Mouse (Mus musculus) Muller cell, postnatal 12 days (primary cell): ENCODE results near the gene Wnt1.
"Not testable (repeated sequence)": the region's sequence is repeated elsewhere in the genome, so short reads cannot be mapped to it uniquely, and the experiment has no call there.

ENCODE experiments used
- DNase-seq: peaks from one replicate; pipeline ENCODE4 v3.0.0-alpha.2; 2015; ENCODE audit errors: inconsistent ontology term

Gene Wnt1

DNA sequence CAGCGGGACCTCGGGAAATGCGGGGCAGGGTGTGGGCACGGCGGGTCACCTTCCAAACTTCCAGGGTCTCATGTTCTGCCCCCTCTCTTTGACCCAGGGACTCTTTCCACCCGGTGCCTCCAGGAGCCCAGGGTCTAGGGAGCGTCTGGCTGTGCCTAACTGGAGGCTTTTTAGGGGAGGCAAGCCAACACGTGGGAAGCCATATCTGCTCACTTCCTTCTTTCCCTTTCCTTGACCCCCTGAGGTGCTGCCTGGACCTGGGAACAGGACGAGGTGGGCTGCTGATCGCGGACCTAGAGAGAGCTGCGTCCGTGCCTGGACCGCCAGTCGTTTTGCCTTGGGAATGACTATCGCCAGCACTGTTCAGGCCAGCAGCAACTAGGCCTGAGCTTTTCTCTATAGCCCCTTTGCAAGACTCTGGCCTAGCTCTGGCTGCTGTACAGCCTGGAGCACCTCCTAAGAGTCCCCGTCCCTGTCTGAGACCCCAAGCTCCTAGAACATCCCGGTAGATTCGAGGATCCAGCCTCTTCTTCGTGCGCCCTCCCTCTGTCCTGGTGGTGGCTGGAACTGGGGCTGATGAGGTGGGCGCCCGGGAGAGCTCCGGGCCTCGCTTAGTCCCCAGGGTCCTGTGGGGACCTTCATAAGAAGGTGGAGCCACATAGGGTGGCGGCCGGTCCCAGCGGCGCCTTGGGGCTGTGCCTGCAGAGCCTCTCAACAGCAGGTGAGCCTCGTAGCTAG, 16.6 kb downstream of the Wnt1 start:
- DNase-seq = no peak

DNA sequence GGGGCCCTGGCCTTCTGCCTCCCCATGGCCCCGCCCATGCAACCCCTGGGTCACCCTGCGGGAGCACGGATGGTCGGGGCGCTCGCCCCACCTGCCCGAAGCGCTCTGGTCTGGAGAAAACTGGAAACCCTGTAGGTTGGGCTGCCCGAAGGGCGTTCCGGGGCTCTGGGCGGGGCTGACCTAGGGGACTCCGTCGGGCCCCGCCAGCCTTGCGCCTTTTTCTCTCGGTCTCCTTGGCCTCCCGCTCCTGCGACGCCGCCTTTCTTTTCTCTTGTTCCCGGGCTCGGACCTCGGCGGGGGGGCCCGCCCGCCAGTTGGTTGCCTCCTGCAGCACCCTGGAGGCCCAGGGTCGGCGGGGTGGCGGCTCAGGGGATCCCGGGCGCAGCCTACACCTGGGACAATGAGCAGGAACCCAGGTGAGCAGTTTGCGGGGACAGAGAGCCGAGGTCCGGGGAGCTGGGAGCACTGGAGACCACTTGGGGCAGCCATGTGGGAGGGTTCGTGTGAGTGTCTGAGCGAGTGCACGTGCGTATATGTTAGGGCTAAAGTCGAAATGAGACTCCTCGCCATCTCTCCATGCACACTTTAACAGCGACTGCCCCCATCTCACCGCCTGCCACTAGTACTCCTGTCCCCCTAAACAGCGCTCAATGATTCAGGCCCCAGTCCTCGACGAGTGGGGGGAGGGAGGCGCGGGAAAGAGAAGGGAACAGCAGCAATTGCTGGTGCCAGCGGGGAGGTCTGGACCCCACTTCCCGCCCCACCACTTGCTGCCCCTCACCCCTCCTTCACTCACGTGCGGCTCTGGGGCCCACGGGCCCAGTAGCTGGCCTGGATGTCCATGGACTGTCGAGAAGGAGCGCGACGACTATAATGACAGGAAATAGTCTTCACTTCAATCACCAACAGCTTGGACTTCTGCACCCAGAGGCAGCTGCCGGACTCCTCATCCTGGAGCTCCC, 17.4 kb downstream of the Wnt1 start:
- no peak for DNase-seq

DNA sequence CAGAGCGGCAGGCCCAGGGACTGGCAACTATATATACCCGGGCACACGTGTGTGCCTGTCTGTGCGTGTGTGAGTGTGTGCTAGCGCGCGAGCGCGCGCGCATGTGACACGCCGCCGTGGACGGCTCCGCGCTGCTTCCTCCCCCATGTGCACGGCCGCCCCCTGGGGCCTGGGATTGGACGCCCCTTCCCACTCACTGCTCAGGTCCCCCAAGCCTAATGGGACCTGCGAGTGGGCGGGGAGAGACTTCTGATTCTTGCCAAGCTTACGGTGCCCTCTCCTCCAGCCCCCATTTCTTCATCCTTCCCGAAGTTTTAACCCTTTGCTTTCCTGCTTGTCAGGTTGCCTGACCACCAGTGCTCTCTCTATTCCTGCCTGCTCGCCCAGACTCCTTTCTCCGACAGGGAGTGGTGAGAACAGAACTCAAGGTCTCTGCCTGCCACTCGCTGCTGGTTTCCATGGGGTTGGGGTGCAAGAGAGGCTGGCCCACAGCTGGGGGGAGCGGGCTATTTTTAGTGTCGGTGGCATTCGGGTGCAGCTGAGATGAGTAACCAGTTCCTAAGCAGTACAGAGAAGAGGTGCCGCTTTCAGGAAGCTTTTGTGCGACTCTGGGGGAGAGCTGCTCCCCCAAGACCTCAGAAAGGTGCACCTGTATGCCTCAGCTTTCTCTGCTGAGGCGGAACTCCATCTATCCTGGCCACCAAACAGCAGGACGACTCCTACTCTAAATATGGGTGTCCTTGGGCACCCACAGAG, 18.4 kb downstream of the Wnt1 start:
- no peak for DNase-seq

DNA sequence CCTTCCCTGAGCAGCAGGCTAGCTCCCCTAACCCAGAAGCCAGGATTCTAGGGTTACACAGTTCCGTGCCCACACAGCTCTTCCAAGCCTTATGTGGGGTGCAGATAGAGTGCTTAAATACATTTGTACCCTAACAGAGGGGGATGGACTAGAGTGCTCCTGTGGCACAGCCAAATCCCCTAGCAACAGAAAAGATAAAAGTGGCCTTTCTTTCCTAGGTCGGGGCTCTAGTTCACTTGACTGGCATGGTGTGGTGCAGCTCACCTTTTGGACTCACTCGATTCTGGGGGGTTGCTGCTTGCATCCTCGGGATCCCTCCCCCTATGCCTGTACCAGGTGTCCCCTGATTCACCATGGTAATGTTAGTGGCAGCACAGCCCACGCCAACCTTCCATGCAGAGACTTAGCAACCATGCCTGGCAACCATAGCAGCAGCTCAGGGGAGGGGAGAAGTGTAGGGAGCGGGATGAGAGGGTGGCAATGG, 19.0 kb downstream of the Wnt1 start:
- DNase-seq = no peak

DNA sequence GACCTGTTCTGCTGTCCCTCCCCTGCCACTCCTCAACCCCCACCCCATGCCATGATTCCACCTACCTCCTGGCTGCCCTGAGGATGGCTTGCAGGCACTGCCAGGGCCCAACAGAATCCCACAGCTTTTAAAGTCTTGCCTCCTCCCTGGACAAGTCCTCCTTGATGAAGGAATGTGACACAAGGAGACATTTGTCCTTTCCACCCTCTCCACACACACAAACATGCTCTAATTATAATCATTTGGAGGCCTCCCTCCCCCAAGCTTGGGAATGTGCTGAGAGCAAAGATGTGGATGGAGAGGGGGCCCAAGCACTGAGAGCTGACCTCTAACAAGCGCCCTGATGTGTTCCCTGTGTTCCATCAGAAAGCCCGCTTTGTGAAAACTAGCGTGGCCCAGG, 19.7 kb downstream of the Wnt1 start, which contains the start of gene Ddn:
Gene Ddn (minus strand): TSS at position 101 of the 400 bp plus-strand sequence.
- DNase-seq = no peak

DNA sequence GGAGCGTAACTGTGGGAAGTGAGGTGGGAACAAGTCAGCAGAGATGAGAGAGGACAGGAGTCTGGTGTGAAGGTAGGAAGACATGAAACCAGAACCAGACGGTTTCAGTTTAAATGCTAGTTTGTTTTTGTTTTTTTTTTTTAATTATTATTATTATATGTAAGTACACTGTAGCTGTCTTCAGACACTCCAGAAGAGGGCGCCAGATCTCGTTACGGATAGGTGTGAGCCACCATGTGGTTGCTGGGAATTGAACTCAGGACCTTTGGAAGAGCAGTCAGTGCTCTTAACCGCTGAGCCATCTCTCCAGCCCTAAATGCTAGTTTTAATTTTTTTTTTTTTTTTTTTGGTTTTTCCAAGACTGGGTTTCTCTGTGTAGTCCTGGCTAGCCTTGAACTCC, 20.6 kb downstream of the Wnt1 start:
- not testable (repeated sequence) for DNase-seq

DNA sequence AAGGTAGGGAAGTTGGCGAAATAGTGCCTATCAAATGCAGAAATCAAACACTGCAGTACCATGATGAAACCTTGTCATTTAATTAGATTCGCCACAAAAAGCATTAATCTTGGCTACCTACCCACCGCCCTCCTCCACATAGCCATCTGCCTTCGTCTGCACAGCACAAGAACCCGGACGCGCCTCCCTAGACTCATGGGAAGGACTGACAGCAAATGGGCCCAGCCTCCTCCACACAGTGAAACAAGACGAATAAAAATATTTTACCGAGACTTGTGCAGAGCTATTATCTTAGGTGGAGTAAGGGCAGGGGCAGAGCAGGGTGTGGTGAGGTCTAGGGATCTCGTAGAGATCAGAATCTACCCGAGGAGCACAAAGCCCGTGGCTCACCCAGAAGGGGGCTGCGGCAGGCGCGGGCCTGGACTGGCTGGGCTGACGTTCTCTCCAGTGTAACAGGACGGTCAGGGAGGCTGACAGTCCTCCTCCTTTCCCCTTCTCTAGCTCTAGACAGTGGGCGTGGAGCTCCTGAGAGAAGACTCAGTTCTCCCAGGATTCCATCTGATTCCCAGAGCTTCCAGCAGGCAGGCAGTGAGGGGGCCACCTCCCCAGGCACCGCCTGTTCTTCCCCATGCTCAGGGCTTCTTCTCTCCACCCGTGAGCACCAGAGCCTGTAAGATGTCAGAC, 23.2 kb downstream of the Wnt1 start:
- no peak for DNase-seq

DNA sequence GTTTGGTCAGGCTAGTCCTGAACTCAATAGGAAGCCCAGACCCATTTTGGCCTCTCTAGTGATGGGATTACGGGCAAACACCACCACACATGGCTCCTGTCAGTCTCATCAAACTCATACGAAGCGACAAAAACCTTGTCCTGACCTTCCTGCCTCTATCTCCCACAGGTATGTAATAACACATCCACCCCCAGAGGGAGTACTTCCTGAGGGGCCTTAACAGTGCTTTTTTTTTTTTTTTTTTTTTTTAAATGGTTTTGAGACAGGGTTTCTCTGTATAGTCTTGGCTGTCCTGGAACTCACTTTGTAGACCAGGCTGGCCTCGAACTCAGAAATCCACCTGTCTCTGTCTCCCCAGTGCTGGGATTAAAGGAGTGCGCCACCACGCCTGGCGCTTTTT, 28.5 kb downstream of the Wnt1 start:
- DNase-seq = no peak

DNA sequence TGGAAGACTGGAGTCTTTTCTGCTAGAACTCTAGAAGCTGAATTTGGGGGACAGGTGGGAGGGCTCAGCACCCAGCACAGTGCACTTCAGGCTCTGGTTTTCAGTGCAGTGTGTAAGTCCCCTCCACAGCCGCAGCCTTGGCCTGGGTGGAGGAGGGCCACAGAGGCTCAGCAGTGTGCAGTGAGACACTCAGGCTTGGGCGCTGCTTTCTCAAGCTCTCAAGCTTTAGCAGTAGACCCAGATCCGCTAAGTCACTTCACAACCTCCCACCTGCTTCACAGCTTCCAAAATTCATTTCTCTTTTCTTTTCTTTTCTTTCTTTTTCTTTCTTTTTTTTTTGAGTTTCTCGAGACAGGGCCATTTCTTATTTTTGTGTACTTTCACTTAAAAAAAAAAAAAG, 31.3 kb downstream of the Wnt1 start:
- DNase-seq = no peak

DNA sequence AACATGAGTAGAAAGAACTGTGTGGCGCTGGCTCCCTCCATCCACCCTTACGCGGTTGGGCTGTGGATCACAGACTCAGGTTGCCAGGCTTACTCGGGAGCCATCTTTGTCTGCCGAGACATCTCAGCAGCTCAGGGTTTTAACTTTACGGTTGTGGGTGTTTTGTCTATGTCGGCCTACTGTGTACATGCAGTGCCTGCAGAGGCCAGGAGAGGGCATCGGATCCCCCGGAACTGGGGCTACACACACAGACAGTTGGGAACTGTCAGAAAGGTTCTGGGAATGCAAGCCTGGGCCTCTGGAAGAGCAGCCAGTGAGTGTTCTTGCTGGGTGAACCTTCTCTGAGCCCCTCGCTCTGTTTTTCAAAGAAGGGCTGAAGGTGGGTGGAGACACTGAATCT, 31.7 kb downstream of the Wnt1 start:
- DNase-seq = no peak

DNA sequence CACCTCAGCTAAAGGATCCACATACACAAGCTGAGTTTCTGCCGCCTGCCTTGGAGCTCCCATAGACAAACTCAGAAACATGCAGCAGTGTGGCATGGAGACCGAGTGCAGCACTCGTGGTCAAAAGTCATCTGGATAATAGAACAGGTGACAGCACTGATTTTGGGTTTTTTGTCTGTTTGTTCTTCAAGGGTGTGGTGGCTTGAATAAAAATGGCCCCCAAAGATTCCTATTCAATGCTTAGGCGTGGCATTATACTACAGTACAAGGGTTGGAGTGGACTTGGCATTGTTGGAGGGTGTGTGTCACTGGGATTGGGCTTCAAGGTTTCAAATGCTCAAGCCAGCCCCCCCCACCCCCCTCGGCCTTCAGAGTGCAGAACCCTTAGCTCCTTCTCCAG, 32.5 kb downstream of the Wnt1 start:
- DNase-seq = no peak

DNA sequence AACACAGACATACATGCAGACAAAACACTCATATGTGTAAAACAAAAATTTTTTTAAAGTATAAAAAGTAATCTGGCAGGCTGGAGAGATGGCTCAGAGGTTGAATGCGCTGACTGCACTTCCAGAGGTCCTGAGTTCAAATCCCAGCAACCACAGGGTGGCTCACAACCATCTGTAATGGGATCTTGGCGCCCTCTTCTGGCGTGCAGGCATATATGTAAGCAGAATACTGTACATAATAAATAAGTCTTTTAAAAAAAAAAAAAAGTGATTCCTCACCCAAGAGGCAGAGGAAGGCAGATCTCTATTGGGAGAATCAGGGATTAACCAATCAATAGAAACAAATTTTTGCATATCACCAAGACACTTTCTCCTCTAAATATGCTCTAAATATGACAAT, 33.8 kb downstream of the Wnt1 start:
- DNase-seq = no peak

DNA sequence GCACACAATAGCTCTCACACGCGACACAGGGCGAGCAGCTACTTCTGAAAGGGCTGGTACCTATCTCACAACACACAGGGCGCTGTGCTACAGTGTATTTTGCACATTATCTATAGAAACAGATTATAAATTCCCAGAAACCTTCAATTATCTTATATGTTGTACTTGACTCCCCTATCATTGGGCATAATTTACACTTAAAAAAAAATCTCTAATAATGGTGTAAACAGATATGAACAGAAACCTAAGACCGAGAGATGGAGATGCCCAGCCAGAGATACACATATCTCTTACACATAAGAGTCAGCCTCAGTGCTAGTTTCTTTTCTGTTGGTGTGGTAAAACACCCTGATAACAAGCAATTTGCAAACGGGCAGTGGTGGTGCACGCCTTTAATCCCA, 38.0 kb downstream of the Wnt1 start:
- DNase-seq = no peak

DNA sequence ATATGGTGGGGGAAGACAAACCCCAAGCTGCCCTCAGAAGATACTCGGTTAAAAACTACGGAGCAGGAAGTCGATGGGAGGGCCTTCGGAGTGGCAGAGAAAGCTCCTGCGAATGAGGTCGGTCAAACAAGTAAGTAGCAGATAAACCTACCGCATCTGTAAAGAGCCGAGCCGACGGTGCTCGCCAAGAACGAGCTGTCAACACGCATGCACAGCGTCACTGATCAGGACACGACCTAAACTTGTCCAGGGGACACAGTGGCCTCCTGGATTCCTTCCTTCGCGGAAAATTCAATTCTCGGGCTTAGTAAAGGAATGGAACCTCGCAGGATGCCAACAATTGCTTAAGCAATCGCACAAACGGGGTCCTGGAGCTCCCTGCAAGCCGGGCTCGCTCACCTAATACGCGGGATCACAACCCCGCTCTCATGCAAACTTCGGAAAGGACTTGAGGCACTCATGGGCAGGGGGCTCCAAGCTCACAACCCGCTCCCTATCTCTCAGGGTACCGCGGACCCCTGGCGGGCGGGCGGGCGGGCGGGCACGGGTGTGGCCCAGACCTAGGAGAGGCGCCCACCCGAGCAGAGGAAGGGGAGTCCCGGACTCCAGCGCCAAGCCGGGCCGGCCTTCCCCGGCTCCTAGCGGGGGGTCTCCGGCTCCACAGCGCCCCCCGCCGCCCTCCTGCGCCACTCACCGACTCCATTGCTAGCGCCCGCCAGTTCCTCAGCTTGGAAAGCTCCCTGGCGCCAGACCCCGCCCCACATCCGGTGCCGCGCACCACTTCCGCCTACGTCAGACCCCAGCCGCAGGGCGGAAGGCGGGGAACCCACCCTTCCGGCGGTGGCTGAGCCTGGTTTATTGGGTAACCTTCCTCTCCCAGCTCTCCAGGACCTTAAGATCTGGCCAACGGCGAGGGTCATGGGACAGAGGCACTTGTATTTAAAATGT, 41.4 kb downstream of the Wnt1 start, which contains the start of gene Prkag1:
Gene Prkag1 (minus strand): TSS at position 786 of the 948 bp plus-strand sequence.
- DNase-seq = peak; percentile 97

DNA sequence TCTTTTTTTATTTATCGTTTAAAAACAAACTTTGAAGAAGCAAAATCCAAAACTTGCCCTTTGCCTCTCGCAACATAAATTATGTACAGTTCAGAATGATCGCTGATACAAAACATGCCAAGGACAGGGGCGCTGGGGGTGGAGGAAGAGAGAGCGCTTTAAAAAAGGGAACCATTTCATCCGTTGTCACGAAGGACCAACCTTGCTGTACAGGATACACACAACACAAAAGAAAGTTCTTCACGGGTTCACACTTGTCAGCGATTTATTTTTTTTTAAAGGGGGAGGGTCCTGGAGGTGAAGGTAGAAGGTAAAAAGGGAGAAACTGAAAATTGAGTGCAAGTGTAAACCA, 42.0 kb downstream of the Wnt1 start:
- DNase-seq = no peak

DNA sequence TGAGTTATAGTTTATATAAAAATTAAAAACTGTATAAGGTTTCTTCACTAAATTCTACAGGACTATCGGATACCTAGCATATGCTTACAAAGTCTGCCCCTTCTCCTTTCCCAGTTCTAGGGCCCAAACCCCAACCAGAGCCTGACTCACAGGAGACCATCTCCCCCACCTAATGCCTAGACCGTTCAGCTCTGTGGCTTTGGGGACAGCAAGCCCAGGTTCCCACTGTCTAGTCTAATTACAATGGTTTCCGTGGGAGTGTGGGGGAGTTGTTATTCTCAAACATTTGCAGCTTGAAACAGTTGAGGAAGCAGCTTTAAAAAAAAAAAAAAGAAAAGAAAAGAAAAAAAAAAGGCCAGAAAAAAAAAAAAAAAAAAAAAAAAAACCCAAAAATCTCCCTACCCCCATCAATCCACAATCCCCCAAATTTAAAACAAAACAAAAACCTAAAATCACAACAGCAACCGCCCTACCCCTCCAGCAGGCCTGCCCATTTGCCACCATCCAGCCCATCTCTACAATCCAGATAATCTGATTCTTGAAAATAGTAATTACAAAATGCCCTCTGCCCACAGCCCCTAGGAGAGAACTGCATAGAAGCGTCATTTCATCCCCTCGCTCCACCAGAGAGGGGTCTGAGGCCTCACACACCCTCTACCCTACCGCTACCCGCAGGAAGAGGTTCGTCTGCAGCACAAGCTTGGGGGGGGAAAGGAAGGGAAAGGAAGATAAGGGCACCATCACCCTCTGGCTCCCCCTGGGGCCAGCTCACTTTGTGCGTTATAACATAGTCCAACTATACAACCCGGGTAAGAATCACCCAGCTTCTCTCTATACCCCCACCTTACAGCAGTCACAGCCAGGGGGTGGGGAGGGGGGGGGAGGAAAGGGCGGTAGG, 42.8 kb downstream of the Wnt1 start:
- peak; percentile 18 for DNase-seq

DNA sequence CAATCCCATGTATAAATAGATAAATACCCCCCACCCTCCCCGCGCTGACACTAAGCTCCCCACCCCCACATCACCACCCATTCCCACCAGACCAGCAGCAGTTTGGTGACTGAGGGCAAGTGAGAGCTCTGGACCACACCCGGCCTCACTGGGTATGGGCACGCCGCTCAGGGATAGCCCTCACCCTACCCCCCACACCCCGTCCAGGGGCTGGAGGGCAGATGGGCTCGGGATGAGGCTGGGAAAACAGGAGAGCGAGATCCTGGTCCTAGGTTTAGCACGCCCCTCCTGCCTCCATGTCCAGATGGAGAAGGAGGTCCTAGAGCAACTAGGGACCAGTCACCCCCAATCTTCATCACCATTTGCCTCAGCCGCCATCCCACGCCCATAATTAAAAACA, 43.6 kb downstream of the Wnt1 start:
- no peak for DNase-seq

DNA sequence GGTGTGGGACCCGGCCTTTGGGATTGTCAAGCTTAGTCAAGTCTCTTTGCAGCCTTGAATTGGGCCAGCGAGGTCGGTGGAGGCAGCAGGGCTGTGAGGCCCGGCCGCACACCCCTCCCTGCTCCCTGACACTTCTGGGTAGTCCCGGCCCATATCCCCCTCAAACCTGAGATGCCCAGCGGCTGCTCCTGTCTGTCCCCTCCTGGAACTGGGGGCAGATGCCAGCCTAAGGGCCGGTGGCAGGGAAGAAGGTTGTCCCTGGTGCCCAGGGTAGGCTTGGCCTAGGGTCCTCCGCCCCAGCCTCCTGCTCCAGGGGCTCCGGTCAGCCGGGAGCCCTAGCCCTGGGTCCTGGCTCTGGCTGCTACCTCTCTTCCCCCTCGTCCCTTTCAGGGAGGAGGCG, 44.4 kb downstream of the Wnt1 start:
- DNase-seq = no peak

DNA sequence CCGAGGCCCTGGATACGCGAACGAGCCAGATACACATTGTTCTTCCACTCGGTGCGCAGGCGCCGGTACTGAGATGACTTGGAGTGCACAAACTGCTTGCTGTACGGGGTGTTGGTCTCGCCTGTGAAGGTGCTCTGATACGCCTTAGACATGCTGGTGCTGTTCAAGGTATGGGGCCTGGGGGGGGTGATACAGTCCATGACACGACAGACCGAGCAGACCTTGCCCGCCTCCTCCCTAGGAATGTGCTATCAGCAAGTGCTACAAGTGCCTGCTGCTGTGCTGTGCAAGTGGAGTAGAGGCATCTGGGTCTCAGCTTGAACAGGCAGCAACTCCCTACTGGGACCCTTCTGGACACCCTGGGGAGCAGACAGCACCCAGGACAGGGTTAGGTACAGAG, 45.6 kb downstream of the Wnt1 start:
- DNase-seq = no peak
